Mouse (Mus musculus) intestine, postnatal 0 days (tissue): ENCODE results near the gene D1Pas1. TPM values are rescaled to one million over a fixed set of nuclear protein-coding genes. Genes with fewer than 3 reads are reported as not detected.

Experiments used
- ATAC-seq: fragments of 200-750 bp; cut with Nextera tagmentation; 2 replicates; pipeline ENCODE4 v1.8.0; 2017; ENCODE audit warnings: mild to moderate bottlenecking, moderate TSS enrichment, moderate library complexity
- H3K27ac ChIP-seq: fragments of 300-500 bp; sonication (generic); 2 replicates; pipeline ENCODE4 v1.5.1; 2014; ENCODE audit warnings: mild to moderate bottlenecking, low read depth, low read length, moderate library complexity
- H3K27me3 ChIP-seq: fragments of 300-500 bp; sonication (generic); replicated peaks from 2 replicates; pipeline ENCODE4 v1.6.1; 2014; ENCODE audit warnings: low read length, mixed read lengths; ENCODE audit not compliant: control insufficient read depth, insufficient read depth
- H3K36me3 ChIP-seq: fragments of 300-500 bp; sonication (generic); 2 replicates; pipeline ENCODE4 v1.6.1; 2014; ENCODE audit warnings: mild to moderate bottlenecking, moderate library complexity; ENCODE audit not compliant: control insufficient read depth, insufficient read depth
- H3K4me1 ChIP-seq: fragments of 300-500 bp; sonication (generic); replicated peaks from 2 replicates; pipeline ENCODE4 v1.6.1; 2014; ENCODE audit warnings: antibody characterized with exemption, low read length, mixed read lengths; ENCODE audit not compliant: control insufficient read depth, insufficient read depth
- H3K4me2 ChIP-seq: fragments of 300-500 bp; sonication (generic); replicated peaks from 2 replicates; pipeline ENCODE4 v1.6.1; 2014; ENCODE audit warnings: low read depth, mild to moderate bottlenecking, moderate library complexity
- H3K4me3 ChIP-seq: fragments of 300-500 bp; sonication (generic); 2 replicates; pipeline ENCODE4 v1.5.1; 2014; ENCODE audit warnings: low read depth, low read length
- H3K9ac ChIP-seq: fragments of 300-500 bp; sonication (generic); 2 replicates; pipeline ENCODE4 v1.6.1; 2014; ENCODE audit warnings: mild to moderate bottlenecking, low read depth, low read length
- H3K9me3 ChIP-seq: fragments of 300-500 bp; sonication (generic); 2 replicates; pipeline ENCODE4 v1.6.1; 2016; ENCODE audit warnings: mixed run types; ENCODE audit not compliant: control insufficient read depth
- CTCF ChIP-seq: sonication (generic); IDR thresholded peaks from 2 replicates; pipeline ENCODE4 v1.5.1; 2016; ENCODE audit warnings: low read depth, mild to moderate bottlenecking, control low read depth, antibody characterized with exemption, moderate library complexity
- WGBS: fragments of 180-500 bp; shearing (Covaris S2); extraction: QIAGEN DNeasy Blood & Tissue Kit; methylation state at CpG from one replicate; pipeline ENCODE4 v1.1.7; 2014; 5-methylcytosine and 5-hydroxymethylcytosine counted together
- polyA plus RNA-seq: library from polyadenylated mRNA; unstranded; fragments of >200 nt; fragmentation: Nextera tagmentation; extraction: Ambion mirVana; gene quantifications from 2 replicates; pipeline ENCODE4 v1.2.1, GENCODE M21; 2015

Gene D1Pas1
- polyA plus RNA-seq, 1 experiment from 2014 or later = not detected

- H3K27me3 ChIP-seq = no peaks in the 10 kb centered on the region
- no peak for TF ChIP-seq CTCF
- no peak overlapping the region for H3K4me2 ChIP-seq
- no peaks in the 10 kb centered on the region for H3K36me3 ChIP-seq
- no peaks in the 10 kb centered on the region for H3K4me1 ChIP-seq
- no peak overlapping the region for H3K9ac ChIP-seq
- no peak overlapping the region for H3K4me3 ChIP-seq
- no peaks in the 10 kb centered on the region for H3K9me3 ChIP-seq
- ATAC-seq = no peak
- 92% methylated on average over 4 of the region's 4 CpGs for WGBS
- no peak overlapping the region for H3K27ac ChIP-seq
Measured at GRCm38 (mm10) chr1:187011601-187012000, 44.4 kb downstream of the D1Pas1 start.

GRCm38 (mm10) chr1:187014141-187014540 lies 46.9 kb downstream of the D1Pas1 start:
- Histone ChIP-seq H3K27me3 (no peaks in the 10 kb centered on the region), H3K4me2 (no peak overlapping the region), H3K4me1 (no peaks in the 10 kb centered on the region), H3K9me3 (no peaks in the 10 kb centered on the region), H3K4me3 (no peak overlapping the region), H3K36me3 (no peaks in the 10 kb centered on the region), H3K27ac (no peak overlapping the region), H3K9ac (no peak overlapping the region)
- TF ChIP-seq CTCF = no peak
- no peak for ATAC-seq
- WGBS = 80% methylated on average over 2 of the region's 2 CpGs

- Histone ChIP-seq H3K4me3 (no peak overlapping the region), H3K4me1 (no peaks in the 10 kb centered on the region), H3K4me2 (no peak overlapping the region), H3K27ac (no peak overlapping the region), H3K36me3 (no peaks in the 10 kb centered on the region), H3K27me3 (no peaks in the 10 kb centered on the region), H3K9ac (no peak overlapping the region), H3K9me3 (no peaks in the 10 kb centered on the region)
- WGBS = 88% methylated on average over 1 of the region's 1 CpGs
- ATAC-seq = no peak
- no peak for TF ChIP-seq CTCF
Measured at GRCm38 (mm10) chr1:187015673-187016072, 48.5 kb downstream of the D1Pas1 start.

GRCm38 (mm10) chr1:187016116-187016515 lies 48.9 kb downstream of the D1Pas1 start:
- 57% methylated on average over 4 of the region's 4 CpGs for WGBS
- Histone ChIP-seq H3K4me1 (no peaks in the 10 kb centered on the region), H3K36me3 (no peaks in the 10 kb centered on the region), H3K4me2 (no peak overlapping the region), H3K27me3 (no peaks in the 10 kb centered on the region), H3K4me3 (no peak overlapping the region), H3K27ac (no peak overlapping the region), H3K9ac (no peak overlapping the region), H3K9me3 (no peaks in the 10 kb centered on the region)
- no peak for TF ChIP-seq CTCF
- no peak for ATAC-seq

- no peak for ATAC-seq
- no peak overlapping the region for H3K27ac ChIP-seq
- H3K9me3 ChIP-seq = no peaks in the 10 kb centered on the region
- no peaks in the 10 kb centered on the region for H3K4me1 ChIP-seq
- H3K4me3 ChIP-seq = no peak overlapping the region
- 67% methylated on average over 7 of the region's 7 CpGs for WGBS
- H3K36me3 ChIP-seq = no peaks in the 10 kb centered on the region
- no peak overlapping the region for H3K9ac ChIP-seq
- no peaks in the 10 kb centered on the region for H3K27me3 ChIP-seq
- no peak for TF ChIP-seq CTCF
- no peak overlapping the region for H3K4me2 ChIP-seq
Measured at GRCm38 (mm10) chr1:187020011-187020410, 52.8 kb downstream of the D1Pas1 start.

Other genes with a start within 250 kb of the D1Pas1 start
- 21.9 and 23.0 TPM in 2 replicates for gene Rrp15, start 218.1 kb upstream of the D1Pas1 start, polyA plus RNA-seq
- 0.13 and 0.31 TPM in 2 replicates for gene Spata17, start 248.0 kb downstream of the D1Pas1 start, polyA plus RNA-seq
- 8.9 and 10.5 TPM in 2 replicates for gene Gpatch2, start 248.1 kb downstream of the D1Pas1 start, polyA plus RNA-seq